Mouse (Mus musculus) CD4-positive naive resting alpha-beta T cell, adult 76 days (primary cell): Measurements from ENCODE around the gene Aplp2. TPM values are rescaled to one million over a fixed set of nuclear protein-coding genes. Genes with fewer than 3 reads are reported as not detected.

Experiments
- total RNA-seq: library from RNA; stranded (reverse); gene quantifications from one replicate; pipeline ENCODE4 v1.2.4, GENCODE M21; 2023

Gene Aplp2
- 73.0 TPM for total RNA-seq

GRCm38 (mm10) chr9:31211690-31212499, at the start of gene Aplp2:
Gene Aplp2 (minus strand): TSS chr9:31211815.

GRCm38 (mm10) chr9:31131205-31131968, 80.2 kb downstream of the Aplp2 start, which contains the start of gene St14:
Gene St14 (minus strand): TSS chr9:31131853.

Other genes with a start within 250 kb of the Aplp2 start
- 50.0 TPM for gene Zbtb44, start 181.2 kb downstream of the Aplp2 start, total RNA-seq
- 2.3 TPM for gene St14, start 80.0 kb downstream of the Aplp2 start, total RNA-seq
- gene Prdm10, start 68.7 kb upstream of the Aplp2 start, total RNA-seq = 24.4 TPM
- gene Nfrkb, start 174.4 kb upstream of the Aplp2 start, total RNA-seq = 99.2 TPM